Mouse (Mus musculus) central nervous system, embryonic 18 days (tissue): ENCODE data around the gene Vps18. TPM values are rescaled to one million over a fixed set of nuclear protein-coding genes. Genes with fewer than 3 reads are reported as not detected.

Source experiments
- polyA plus RNA-seq: library from polyadenylated mRNA; depleted of rRNA; stranded (reverse); fragments of >200 nt; gene quantifications from 2 replicates; pipeline ENCODE4 v1.2.3, GENCODE M21; 2012; rRNA removed

Gene Vps18
- polyA plus RNA-seq, result 20.8 and 22.9 TPM in 2 replicates

DNA sequence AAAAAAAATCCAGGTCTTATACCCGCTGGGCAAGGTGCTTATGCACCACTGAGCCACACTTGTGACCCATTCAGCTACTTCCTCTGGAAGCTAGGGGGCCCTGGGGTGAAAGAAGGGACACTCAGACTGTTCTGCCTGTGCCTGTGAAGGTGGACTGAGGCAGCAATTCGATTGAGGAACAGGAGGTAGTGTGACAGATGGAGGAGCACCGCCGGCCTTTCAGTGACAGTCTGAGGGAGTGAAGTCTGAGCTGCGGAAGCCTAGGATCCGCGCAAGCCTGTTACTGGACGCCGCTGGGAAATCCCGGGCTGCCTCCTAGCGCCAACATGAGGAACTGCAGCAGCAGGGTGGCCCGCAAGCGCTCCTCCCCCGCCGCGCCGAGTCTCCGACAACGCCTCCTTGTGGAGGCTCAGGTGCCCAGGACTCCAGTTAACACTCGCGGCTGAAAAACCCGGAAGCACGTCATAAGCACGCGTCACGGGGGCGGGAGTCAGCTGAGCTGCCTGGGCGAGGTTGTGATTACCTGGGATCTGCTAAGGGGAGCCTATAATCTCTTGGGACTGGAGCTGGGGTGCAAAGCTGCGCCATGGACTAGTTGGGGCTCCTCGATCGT lies at the start of gene Vps18:
Gene Vps18 (plus strand): TSS at position 471 of the 613 bp plus-strand sequence.

DNA sequence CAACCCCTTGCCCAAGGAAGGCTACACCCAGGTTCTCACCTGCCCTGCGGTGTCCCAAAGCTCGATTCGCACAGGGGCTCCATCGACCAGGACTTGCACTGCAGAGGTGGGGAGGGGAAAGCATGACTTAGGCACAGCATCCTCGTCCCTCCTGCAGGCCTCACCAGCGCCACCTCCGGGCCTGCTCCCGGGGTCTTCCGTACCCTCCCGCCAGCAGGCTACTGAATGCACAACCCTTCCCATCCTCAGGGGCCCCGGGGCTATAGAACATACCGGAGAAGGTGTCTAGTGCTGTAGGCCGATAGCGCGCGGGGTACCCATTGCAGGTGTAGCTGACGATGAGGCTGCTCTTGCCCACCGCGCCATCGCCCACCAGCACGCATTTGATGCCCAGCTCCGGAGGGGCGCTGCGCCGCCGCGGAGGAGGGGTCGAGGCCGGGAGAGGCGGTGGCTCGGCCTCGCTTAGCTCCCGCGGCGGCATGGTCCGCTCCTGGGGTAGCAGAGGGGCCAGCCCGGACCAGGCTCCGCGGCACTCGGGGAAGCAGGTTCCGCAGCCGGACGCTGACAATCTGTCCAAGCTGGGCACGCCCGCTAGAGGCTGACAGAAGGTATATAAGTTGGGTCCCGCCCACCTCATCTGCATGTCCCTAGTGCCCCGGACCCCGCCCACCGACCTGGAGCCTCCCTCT lies 17.8 kb upstream of the Vps18 start, which contains the start of gene Rhov:
Gene Rhov (minus strand): TSS at position 630 of the 689 bp plus-strand sequence.

DNA sequence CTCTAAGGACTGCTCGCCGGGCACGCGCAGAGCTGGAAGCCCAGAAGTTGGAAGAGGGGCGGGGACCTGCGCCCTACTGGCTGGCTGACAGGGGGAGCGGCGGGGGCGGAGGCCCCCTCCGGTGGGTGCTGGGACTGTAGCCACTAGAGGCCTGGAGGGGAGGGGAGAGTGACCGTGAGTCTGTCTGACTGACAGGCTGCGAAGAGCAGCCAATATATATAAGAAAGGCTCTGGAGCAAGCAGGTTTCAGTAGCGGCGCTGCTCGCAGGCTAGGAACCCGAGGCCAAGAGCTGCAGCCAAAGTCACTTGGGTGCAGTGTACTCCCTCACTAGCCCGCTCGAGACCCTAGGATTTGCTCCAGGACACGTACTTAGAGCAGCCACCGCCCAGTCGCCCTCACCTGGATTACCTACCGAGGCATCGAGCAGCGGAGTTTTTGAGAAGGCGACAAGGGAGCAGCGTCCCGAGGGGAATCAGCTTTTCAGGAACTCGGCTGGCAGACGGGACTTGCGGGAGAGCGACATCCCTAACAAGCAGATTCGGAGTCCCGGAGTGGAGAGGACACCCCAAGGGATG lies 37.1 kb downstream of the Vps18 start, which contains the start of gene Dll4:
Gene Dll4 (plus strand): TSS at position 217 of the 576 bp plus-strand sequence.

Other genes starting within 250 kb of the Vps18 start
- 1.1 and 1.3 TPM in 2 replicates for gene Knl1, start 241.6 kb upstream of the Vps18 start, polyA plus RNA-seq
- 6.3 and 6.6 TPM in 2 replicates for gene Rad51, start 175.9 kb upstream of the Vps18 start, polyA plus RNA-seq
- gene Rmdn3, start 131.7 kb upstream of the Vps18 start, polyA plus RNA-seq, result 42.3 and 43.7 TPM in 2 replicates
- gene Gchfr, start 121.0 kb upstream of the Vps18 start, polyA plus RNA-seq, result 4.1 and 4.4 TPM in 2 replicates
- 0.04 and 0.06 TPM in 2 replicates for gene Gm14137, start 114.2 kb upstream of the Vps18 start, polyA plus RNA-seq
- gene Zfyve19, start 80.1 kb upstream of the Vps18 start, polyA plus RNA-seq, result 71.4 and 73.4 TPM in 2 replicates
- gene Dnajc17, start 79.9 kb upstream of the Vps18 start, polyA plus RNA-seq, result 38.2 and 43.2 TPM in 2 replicates
- not detected in 2 replicates for gene Ppp1r14d, start 58.8 kb upstream of the Vps18 start, polyA plus RNA-seq
- gene Spint1, start 51.4 kb upstream of the Vps18 start, polyA plus RNA-seq, result 1.2 and 3.3 TPM in 2 replicates
- 15.5 and 18.5 TPM in 2 replicates for gene Rhov, start 17.5 kb upstream of the Vps18 start, polyA plus RNA-seq
- 6.6 and 7.2 TPM in 2 replicates for gene Dll4, start 37.0 kb downstream of the Vps18 start, polyA plus RNA-seq
- gene Chac1, start 62.5 kb downstream of the Vps18 start, polyA plus RNA-seq, result 6.2 and 6.3 TPM in 2 replicates
- 12.1 and 12.6 TPM in 2 replicates for gene Ino80, start 188.9 kb downstream of the Vps18 start, polyA plus RNA-seq